Mouse (Mus musculus): ENCODE measurements at regions not wholly inside any gene's neighbourhood (a gene's known extent, or its start where the extent isn't known, plus 50 kb on each side); places are given as distances from the start of the nearest gene placed in this dataset.

DNA sequence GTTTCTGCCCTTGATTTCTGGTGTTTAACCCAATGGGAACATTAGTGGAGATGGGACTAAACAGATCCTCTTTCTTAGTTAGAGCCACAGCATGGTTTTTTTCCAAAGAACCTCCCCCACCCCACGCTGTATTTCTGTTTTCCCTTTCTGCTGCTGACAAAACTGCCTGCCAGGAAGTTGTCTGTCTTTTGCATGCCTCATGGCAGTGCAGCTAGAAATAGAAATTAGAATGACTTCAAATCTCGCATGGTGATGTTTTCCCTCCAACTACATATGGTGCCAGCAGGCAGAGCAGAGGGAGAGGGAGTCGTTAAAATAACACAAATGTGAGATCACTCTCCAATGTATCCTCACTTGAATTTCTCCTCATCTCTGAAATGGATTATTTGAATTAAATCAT, 101.0 kb upstream of the Ankrd55 start:
- DNase-seq, result no peak

DNA sequence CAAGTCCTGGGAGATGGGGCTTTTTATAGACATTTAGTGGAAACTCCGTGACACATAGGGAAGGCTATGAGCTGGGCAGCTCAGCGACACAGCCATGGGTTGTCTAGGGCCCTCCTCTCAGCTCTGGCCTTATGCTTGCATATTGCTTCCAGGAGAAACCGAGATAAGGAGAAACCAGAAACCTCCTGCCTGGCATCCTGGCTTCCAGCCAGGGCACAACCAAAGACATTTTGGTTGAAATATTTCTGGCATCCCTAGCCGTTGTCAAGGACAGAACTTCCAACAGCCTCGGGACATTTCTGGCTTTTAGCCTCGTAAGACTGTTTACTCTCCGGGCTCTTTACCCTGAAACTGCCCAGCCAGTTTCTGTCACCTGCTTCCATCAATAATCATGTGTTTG, 99.9 kb upstream of the Ankrd55 start:
- peak; percentile 27 to 58 for DNase-seq

DNA sequence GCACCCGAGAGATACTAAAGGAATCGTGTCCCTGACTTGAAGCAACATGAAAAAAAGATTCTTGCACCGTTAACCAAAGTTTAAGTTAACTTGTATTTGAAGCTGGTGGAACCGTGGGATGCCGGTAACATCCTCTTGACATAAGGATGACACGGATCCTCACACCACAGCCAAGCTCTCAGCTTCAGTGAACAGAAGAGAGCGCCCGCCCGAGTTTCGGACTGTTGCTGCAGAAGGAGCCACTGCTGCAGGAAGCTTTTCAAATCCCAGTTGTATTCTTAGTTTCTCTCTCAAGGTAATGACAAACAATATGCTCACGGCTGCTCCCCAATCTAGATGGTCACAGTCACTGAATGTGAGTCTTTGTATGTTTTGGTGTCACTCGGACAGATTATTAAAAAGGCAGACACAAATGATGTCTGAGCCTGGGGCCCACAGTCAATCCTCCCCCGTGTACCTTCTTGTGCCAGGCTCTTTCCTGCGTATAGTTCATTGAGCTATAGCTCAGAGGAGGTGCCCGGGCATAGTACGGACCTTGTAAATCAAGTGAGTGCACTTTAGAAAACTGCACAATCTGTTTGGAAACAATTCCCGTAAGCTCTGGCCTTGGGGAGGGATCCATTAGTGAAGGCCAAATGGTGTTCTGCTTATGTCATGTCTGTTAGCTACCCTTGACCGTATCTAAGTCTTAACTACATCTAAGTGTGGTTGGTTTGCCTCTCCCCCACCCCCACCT, 99.3 kb upstream of the Ankrd55 start:
- DNase-seq, result peak; percentile 30 to 51

DNA sequence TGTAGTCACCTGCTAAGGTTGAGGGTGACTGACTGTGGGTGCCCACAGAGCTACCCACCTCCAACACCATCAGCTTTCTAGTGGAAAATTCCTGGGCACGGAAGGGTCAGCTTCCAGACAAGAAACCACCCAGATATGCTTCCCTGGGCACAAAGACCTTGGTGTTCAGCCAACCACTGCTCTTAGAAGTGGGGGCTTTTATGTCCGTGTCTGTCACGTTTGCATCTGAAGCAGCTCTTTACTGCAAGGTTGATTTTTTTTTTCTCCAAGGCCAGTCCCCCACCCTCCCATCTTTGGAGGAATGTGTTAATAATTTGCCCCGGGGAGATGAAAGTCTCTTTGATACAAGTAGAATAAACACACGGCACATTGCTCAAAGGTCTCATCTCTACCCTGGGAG, 98.6 kb upstream of the Ankrd55 start:
- DNase-seq, result peak; percentile 46 to 61

DNA sequence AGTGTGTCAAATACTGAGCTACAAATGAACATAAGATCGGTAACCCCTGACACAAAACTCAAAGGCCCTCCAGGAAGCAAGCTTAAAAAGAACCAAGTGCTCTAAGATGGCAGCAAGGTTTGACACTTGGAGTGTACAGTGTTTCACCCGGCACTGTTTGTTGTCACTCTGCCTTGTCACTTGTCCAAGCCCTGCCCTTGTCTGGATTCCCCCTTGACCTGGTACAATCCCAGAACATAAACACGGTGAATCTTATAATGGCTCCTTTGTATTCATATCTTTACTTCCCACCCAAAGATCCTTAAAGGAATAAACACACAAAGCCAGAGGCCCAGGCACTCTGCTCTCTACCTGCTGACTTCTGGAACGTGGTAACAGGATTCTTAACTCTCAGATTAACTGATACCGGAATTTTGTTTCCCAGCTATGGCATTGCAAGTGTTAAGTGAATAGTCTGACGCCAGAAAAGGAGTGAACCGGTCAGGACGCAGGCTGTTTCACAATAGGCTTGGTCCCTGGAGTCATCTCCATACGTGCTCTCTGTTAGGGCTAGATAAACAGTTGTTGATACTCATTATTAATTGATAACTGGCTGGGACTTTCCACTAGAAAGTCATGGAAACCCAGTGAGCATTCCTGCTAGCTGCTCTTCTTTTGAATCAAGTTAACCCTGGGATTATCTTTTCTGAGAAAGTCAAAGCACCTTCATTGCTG, 95.9 kb upstream of the Ankrd55 start:
- DNase-seq, result no peak

DNA sequence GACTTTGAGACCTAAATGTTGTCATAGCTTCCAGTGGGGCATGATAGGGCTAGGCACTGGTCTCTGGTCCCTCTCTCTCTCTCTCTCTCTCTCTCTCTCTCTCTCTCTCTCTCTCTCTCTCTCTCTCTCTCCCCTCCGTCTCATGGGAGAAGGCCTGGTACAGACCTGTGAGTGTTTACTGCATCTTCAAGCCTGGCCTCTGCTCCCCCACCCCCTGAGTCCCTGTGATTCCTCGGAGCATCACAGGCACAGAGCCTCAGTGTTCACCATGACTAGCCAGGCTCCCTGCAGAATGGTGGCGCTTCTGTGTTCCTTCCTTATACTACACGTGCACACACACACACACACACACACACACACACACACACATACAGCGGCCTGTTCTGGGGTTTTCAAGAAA, 94.6 kb upstream of the Ankrd55 start:
- no peak for DNase-seq

DNA sequence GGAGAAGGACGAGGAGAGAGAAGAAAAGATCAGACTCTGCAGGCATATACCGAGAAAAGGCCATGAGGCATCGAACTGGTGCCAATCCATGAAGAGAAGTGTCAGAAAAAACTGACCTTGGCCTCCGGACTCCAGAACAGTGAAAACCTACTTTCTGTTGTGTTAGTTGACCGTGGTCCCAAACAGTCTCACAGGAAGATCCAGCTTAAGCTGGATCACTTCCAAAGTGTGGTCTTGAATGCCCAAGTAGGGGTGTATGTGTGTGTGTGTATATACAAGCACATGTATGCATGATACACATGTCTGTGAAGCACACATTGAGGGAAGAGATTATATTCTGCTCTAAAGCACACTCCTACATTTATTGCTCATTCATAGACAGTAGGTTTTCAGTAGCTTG, 93.3 kb upstream of the Ankrd55 start:
- DNase-seq, result no peak

DNA sequence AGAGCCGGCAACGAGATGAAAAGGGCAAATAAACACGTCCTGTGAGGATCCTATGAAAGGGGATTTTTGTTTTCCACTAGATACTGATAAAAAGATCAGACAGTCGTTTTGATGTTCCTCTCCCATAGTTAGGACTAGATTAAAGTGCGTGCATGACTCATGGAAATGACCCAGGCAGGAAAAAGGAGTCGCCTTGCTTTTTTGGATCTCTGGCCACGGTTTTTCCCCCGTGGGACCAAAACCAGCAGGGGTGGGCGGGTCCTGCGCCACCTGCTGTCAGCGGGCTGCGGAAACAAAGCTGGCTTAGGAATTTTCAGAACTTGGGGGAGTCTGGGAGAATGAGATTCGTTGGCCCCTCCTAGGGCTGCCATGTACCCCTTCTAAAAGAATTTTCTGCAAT, 91.5 kb upstream of the Ankrd55 start:
- DNase-seq, result peak; percentile 83 to 86

DNA sequence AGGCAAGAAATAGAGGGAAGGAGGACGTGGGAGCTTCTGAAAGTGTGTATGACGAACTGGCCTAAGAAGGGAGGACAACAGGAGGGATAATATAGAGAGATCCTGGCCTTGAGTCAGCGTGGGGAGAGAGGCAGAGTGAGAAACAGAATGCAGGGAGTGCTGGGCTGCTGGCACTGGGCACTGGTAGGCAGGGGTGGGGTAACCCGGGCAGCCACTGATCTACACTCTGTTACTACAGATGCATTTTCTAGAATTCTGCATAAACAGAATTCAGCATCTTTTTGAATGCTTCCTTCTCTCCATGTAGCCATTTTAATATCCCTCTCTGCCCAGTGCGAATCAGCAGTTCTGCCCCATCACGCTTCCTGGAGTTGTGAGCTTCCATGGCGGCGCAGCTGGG, 84.5 kb upstream of the Ankrd55 start:
- DNase-seq, result no peak

DNA sequence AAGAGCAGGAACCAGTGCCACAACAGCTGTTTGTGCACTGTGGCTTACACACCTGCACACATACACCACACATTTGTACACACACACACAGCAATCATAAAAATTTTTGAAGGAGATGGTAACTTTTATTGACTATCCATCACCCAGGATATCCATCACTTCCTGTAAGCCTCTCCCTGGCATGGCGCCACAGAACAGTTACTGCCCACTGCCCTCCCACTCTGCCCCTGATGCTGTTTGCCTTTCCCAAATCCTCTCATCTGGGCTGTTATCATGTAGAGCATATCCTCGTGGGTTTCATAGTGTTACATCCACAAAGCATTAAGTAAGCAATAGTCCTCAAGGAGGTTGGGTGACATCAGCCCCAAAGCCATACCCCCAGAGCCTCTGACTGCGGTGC, 84.0 kb upstream of the Ankrd55 start:
- DNase-seq, result no peak

DNA sequence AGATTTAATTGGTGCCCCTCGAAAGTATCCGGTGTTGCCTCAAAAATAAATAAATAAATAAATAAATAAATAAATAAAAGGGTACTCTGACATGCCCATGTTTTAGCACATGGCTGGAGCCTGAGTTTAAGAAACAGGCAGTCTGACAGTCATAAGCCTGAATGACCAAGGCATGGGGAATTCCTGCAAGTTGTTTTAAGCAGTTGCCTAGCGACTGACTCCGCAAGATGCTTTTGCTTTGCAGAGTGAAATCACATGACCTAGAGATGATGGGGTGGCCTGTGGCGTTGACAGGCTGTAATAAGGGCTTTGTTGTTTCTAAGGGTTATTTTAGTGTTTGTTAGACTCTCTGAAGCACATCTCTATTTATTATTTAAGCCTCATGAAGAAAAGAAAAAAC, 83.4 kb upstream of the Ankrd55 start:
- DNase-seq, result no peak

DNA sequence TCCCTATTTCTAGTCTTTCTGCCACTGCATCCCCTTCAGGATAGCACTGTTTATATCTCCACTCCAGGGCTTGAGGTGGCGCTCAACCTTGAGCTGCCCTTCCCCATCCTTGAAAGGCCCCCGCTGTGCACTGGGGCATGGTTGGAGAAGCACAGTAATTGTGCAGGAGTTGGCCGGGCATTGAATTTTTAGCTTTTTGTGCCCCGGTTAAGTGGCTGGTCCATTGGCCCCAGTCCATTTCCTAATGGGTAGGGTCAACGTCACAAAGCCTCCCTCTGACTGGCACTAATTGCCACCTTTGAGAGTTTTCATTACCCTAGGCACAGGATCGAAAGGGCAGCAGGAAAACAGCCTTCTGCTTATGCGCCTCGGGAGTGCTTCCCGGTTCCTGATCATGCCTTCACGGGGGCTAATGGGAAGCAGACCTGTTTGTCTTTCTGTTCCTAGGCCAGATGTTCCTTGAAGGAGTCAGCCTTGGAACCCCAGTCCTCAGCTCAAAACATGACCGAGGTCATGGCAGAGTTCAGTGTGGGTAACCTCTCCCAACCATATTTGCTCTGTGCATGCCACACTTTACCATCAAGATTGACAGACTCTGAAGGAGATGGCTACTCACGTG, 80.5 kb upstream of the Ankrd55 start:
- DNase-seq, result peak in 1 of 2 experiments; percentile 44

DNA sequence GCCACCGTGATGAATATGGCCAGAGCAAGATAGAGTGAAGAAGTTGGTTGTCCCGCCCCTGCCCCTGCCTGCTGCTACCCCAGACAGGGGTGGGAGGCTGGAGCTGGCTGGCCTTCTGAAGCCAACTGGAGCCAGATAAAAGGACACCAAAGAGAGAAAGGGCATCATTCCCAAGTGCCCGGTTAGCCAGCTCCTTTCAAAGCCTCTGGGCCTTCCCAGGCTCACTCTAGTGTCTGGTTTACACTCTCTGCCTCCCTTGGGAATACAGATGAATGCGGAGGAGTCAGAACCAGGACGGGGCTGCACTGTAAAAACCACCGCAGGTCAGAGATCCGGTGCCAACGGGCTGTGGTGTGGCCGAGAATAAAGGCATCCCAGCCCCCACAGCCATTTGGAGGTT, 76.4 kb upstream of the Ankrd55 start:
- DNase-seq, result no peak

DNA sequence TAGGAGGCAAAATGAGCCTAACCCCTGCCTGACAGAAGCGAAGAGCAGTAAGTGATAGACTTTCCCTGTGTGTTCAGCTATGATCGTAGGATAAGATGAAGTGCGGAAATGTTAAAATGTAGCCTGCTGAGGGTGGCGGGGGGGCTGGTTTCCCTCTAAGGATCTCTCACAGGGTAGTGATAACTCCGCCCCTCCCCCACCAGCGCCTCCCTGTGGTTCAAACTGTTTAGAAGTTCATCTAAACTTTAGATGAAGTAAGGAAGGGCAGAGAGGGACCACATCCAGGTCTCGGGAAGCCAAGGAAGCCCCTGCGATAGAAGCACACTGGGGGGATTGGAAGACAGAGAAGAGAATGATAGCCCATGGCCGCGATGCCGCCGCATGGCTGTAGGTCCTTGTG, 75.9 kb upstream of the Ankrd55 start:
- peak; percentile 23 to 43 for DNase-seq

DNA sequence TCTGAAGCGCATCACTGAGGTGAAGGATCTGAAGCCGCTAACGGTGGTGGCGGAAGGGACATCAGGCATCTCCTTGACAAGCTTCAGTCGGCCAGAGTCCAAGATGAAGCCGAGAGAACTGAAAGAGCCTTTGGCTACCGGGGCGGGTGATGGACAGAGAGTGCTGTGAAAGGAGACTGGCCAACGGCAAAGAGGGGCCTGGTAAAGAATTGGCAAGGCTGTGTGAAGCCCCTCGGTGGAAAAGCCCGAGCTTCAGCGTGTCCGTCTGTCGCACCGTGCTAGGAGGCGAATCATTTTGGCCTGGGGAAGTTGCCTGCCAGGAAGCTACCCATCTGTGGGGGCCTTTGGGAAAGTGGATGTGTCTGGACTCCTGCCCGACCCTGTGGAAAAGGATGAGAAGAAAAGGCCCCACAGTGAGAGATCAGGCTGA, 74.6 kb upstream of the Ankrd55 start:
- DNase-seq, result peak in 1 of 2 experiments; percentile 27

DNA sequence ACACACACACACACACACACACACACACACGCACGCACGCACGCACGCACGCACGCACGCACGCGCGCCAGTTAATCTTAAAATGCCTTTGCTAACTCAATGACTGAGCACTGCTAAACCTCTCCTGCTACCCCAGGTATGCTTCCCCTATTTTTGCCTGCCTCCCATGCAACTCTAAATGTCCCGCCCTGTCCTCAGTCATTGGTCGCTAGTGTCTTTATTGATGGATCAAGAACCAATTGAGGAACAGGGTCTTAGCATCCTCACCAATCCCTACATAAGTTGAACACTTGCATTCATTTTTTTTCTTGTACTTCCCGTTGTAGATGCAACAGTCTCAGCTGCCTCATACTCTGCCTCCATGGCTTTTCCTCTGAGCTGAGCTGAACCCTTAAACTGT, 72.2 kb upstream of the Ankrd55 start:
- no peak for DNase-seq

DNA sequence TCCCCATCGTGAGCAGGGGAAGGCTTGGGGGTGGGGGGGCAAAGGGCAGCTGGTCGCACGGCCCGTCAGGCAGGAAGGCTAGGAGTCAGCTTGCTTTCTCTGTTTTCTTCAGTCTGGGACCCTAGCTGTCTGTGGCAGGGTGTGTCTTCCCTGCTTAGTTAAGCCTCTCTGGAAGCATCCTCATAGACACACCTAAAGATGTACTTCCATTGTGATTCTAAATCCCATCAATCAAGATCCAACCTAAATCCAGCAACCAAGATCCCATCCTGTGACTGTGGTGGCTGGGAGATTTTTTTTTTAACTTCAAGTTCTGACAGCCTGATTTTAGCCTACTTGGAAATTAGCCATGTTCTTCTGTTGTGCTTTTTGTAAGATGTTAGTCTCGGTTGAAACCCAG, 69.9 kb upstream of the Ankrd55 start:
- no peak for DNase-seq

DNA sequence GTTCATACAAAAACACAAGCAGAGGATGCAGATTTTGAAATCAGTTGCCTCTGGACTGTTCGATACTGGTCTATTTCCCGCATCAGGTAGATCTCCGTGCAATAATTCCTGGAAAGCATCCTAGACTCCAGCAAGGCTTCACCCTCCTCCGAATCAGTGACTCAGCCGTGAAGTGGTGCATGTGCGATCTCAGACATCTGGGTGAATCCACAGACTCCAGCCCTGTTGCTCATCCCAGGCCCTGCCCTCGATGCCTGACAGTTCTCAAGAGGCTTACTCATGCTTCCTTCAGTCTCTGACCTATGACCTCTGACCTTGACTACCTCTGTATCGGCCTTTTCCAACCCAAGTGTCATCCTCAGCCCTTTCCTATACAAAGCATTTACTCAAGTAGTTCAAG, 68.1 kb upstream of the Ankrd55 start:
- no peak for DNase-seq

DNA sequence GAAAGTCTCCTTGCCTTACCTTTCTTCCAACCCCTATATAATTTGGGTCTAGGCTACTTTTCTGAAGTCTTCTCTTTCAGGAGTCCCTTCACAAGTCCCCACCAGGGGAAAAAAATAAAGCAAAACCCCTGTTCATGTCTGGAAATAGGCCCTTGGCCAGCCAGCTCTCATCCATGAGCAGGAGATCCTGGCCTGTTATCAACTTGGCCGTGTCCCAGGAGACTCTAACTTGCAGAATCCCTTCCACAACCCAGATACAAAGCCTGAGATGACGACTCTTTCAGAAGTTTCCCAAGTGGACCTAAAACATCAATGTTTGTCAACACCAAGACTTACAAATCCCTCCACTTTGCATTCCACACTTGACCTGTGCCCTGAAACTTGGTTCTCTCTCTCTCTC, 64.6 kb upstream of the Ankrd55 start:
- DNase-seq, result peak; percentile 71 to 73

DNA sequence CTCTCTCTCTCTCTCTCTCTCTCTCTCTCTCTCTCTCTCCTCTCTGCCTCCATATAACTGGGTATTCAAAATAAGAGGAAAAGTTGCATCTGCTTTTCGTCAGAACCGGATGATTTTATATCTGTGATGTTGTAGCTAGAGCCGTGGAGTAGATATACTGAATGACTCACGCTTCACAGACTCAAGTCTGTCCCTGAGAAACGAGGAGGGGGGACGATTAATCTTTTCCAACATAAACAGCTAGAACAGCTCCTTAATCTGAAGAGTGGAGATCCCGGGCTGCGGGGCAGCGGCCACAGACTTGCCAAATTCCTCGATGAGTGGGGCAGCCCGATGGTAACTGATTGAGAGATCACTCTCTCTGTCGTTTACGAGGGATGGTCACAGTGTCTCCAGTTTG, 60.5 kb upstream of the Ankrd55 start:
- DNase-seq, result peak; percentile 18 to 33

DNA sequence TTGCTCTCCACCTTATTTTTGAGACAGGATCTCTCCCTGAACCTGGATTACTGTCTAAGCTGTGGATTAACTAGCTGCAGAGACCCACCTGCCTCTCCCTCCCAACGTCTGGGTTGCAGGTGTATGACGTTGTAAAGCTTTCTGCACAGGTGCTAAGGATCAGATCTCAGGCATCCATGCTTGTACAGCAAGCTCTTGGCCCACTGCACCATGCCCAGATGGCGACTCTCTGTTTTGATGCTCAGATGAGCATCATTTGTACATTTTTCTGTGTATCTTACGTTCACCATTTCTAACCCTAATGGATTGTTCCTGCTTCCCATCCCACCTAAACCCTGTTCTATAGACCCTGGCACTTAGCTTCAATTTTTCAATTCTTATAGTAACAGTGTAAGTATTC, 59.4 kb upstream of the Ankrd55 start:
- DNase-seq, result no peak

DNA sequence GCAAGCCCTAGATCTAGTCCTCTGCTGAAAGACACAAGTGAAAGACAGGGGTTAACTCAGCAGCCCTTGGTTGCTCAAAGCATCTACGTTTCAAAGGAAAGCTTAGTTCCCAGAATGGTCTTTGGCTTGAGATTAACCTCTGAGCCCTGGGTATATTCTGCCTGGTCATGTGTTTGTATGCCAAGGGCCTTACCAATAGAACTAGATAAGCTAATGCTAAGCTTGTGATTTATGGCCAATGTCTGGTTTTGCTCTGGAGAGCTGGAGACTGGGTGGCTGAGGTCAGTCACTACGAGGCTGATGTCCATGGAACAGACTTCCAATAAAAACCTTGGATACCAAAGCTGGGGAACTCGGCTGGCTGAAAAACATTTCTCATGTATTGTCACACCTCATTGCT, 58.1 kb upstream of the Ankrd55 start:
- no peak for DNase-seq

DNA sequence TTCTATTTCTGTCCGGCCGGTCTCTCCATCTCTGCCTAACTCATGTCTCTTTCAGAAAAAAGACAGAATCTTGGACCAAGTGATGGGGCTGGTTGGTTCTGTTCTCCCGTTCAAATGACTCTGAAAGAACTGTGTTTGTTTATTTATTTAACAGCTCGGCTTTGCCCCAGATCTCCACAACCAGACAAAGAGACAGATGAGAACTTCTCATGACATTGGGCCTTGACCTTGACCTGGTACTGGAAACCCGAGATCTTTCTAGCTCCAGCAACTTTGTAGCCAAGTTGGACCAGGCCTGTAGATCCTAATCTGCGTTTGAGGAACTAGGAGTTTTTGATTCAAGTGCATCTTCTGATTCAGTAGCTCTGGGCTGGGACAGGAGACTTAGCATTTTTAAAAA, 53.6 kb upstream of the Ankrd55 start:
- DNase-seq, result no peak

DNA sequence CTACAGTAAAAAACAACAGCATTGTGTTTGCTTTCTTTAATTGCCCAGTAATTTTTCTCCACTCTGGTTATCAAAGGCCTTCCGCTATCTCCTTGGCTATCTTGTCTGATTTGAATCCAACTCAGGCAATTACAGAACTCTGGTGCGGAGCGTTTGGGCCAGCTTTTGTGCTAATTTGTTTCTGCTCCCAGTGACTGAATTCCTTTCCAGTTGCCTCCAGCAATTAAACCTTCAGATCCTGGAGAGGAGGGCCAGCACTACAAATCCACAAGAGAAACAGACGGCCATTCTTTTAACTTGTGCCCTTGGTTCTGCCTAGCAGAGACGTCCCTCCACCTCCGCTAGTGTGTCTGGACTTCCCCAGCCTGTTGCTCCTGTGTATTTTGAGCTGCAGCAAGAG, 51.3 kb upstream of the Ankrd55 start:
- DNase-seq, result no peak
